Mouse (Mus musculus) layer of hippocampus, postnatal 14 days (tissue): ENCODE data around the gene Cntn5. TPM values are rescaled to one million over a fixed set of nuclear protein-coding genes. Genes with fewer than 3 reads are reported as not detected.
"Not testable (repeated sequence)": the region's sequence is repeated elsewhere in the genome, so short reads cannot be mapped to it uniquely, and the experiment has no call there.

Experiments
- DNase-seq, 2 experiments: peaks; one replicate each; pipeline ENCODE4 v3.0.0; 2021 to 2022; ENCODE audit warnings: low spot score in 2 of 2, mixed read lengths in 1 of 2
- total RNA-seq, 2 experiments: library from RNA; stranded (reverse); gene quantifications; 2 replicates each; pipeline ENCODE4 v1.2.3; 2021

Cntn5 gene
- total RNA-seq, 2 experiments from 2014 or later: 9.7 to 15.3 TPM

GRCm38 (mm10) chr9:10657144-10657748, 247.3 kb downstream of the Cntn5 start:
- no peak for DNase-seq

- DNase-seq: no peak
Observed at GRCm38 (mm10) chr9:10650632-10651031, 253.9 kb downstream of the Cntn5 start.

GRCm38 (mm10) chr9:10645951-10646350, 258.6 kb downstream of the Cntn5 start:
- DNase-seq: no peak

- DNase-seq: peak; percentile 17 to 34
Observed at GRCm38 (mm10) chr9:10645045-10645830, 259.3 kb downstream of the Cntn5 start.

- DNase-seq: no peak
Observed at GRCm38 (mm10) chr9:10618036-10618435, 286.5 kb downstream of the Cntn5 start.

GRCm38 (mm10) chr9:10575346-10576241, 329.0 kb downstream of the Cntn5 start:
- DNase-seq: peak in 1 of 2 experiments; percentile 23

- DNase-seq: no peak
Observed at GRCm38 (mm10) chr9:10569830-10570229, 334.7 kb downstream of the Cntn5 start.

GRCm38 (mm10) chr9:10540877-10541276, 363.7 kb downstream of the Cntn5 start:
- not testable (repeated sequence) for DNase-seq

- DNase-seq: no peak
Observed at GRCm38 (mm10) chr9:10532248-10532647, 372.3 kb downstream of the Cntn5 start.

- no peak for DNase-seq
Observed at GRCm38 (mm10) chr9:10531087-10531486, 373.5 kb downstream of the Cntn5 start.

- no peak for DNase-seq
Observed at GRCm38 (mm10) chr9:10529528-10529927, 375.0 kb downstream of the Cntn5 start.

GRCm38 (mm10) chr9:10529113-10529512, 375.5 kb downstream of the Cntn5 start:
- DNase-seq: peak in 1 of 2 experiments; percentile 28

- DNase-seq: no peak
Observed at GRCm38 (mm10) chr9:10528692-10529091, 375.9 kb downstream of the Cntn5 start.

GRCm38 (mm10) chr9:10525915-10526667, 378.5 kb downstream of the Cntn5 start:
- no peak for DNase-seq

- no peak for DNase-seq
Observed at GRCm38 (mm10) chr9:10522604-10523003, 382.0 kb downstream of the Cntn5 start.

GRCm38 (mm10) chr9:10521054-10521453, 383.5 kb downstream of the Cntn5 start:
- DNase-seq: peak in 1 of 2 experiments; percentile 7

GRCm38 (mm10) chr9:10492243-10492642, 412.3 kb downstream of the Cntn5 start:
- no peak for DNase-seq

GRCm38 (mm10) chr9:10471484-10472125, 433.0 kb downstream of the Cntn5 start:
- no peak for DNase-seq

GRCm38 (mm10) chr9:10464758-10465157, 439.8 kb downstream of the Cntn5 start:
- no peak for DNase-seq

GRCm38 (mm10) chr9:10457900-10458299, 446.7 kb downstream of the Cntn5 start:
- no peak for DNase-seq
